Comparison of ENCODE assay signal across 28 mouse cellular contexts in the genomic region with DNA sequence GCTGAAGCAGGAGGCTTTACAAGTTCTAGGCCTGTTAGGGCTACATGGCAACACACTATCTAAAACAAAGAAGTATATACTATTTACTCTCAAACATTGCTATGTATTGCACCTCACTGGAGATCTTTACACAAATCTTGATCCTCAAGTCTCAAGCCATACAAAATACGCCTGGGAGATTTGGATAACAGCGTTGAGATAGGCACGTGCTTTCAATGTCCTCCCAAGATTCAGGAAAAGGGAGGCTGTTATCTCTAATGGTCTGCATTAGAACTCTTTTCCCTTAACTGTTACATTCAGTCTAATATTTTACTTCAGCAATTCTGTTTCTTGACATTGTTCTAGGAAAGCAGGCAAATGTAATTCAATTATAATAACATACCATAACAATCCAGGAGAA. TPM values are rescaled to one million over a fixed set of nuclear protein-coding genes. Genes with fewer than 3 reads are reported as not detected.
DNase-seq lines count a peak whose midpoint lies in the region; ATAC-seq and TF ChIP-seq lines count a peak whose summit lies in the region.
"Had no signal": no experiment of that assay in that cellular context is flagged by ENCODE, and none has a peak within 500 bp of the region (broad histone marks: within the 10 kb centered on the region; RNA-seq: fewer than 3 reads in every experiment).

No protein-coding gene starts in this region.

- no peaks in the 10 kb centered on the region for H3K27me3 ChIP-seq in liver, embryonic 14.5 days (ENCODE audit: control insufficient read depth, insufficient read depth, low read length)
- H3K27me3 ChIP-seq in liver, embryonic 11.5 days (replicated peaks; ENCODE audit: control insufficient read depth, insufficient read depth, low read length): no peaks in the 10 kb centered on the region
- H3K27me3 ChIP-seq in liver, embryonic 15.5 days: no peaks in the 10 kb centered on the region
- H3K27me3 ChIP-seq in liver, postnatal 0 days (ENCODE audit: insufficient read depth, low read length): no peaks in the 10 kb centered on the region
- no peaks in the 10 kb centered on the region for H3K27me3 ChIP-seq in MEL (ENCODE audit: control insufficient read depth in 1 of 2, insufficient read depth in 2 of 2, low read length in 2 of 2)
- no peaks in the 10 kb centered on the region for H3K27me3 ChIP-seq in hindbrain, embryonic 12.5 days
- H3K27me3 ChIP-seq: CH12.LX, Patski had no signal

- H3K79me2 ChIP-seq in MEL (ENCODE audit: control insufficient read depth, insufficient read depth, low read length, poor library complexity): no peaks in the 10 kb centered on the region

- TF ChIP-seq EP300 in liver, embryonic 14.5 days (IDR thresholded peaks at IDR 0.05; ENCODE audit: low read depth): 0 out of 2 replicates have a peak, but pooled peaks have one; percentile 20
- no peak for TF ChIP-seq EP300 in liver, postnatal 0 days (IDR thresholded peaks at IDR 0.05; ENCODE audit: low read depth)
- TF ChIP-seq EP300 in MEL (IDR thresholded peaks at IDR 0.05; ENCODE audit: low read depth in 1 of 2, low read length in 2 of 2): peak; percentile 56 to 63; a peak in 3 of 4 replicates

- DNase-seq in liver, embryonic 14.5 days (ENCODE audit: low read depth in 3 of 3, low spot score in 3 of 3): no peak
- DNase-seq in liver, embryonic 11.5 days (ENCODE audit: low spot score): no peak
- no peak for DNase-seq in liver, postnatal 0 days
- peak; percentile 23 for DNase-seq in MEL (ENCODE audit: low read depth, low spot score)
- no peak for DNase-seq in spleen, adult 18-20 months
- DNase-seq: adrenal gland, adult 2 months; adrenal gland, adult 8-10 months; adrenal gland, postnatal 10 days; adrenal gland, postnatal 14 days; adrenal gland, postnatal 25 days; adrenal gland, postnatal 36 days; B cell, adult 2 months; cerebellum, adult 11 months; cerebellum, adult 11-12 months; cerebellum, adult 18-20 months had no signal

- no peak for TF ChIP-seq RAD21 in MEL (IDR thresholded peaks at IDR 0.05; ENCODE audit: low read depth, low read length)

- TF ChIP-seq POLR2A in MEL (IDR thresholded peaks at IDR 0.05; ENCODE audit: control insufficient read depth in 1 of 2, insufficient read depth in 1 of 2, low read depth in 1 of 2, low read length in 2 of 2, poor library complexity in 1 of 2): no peak

- no peak for TF ChIP-seq CTCF in liver, embryonic 14.5 days (IDR thresholded peaks at IDR 0.05; ENCODE audit: low read depth)
- no peak for TF ChIP-seq CTCF in liver, postnatal 0 days (IDR thresholded peaks at IDR 0.05; ENCODE audit: low read depth)
- TF ChIP-seq CTCF in MEL (IDR thresholded peaks at IDR 0.05 in 2 of 3, conservative IDR thresholded peaks at IDR 0.05 in 1 of 3; ENCODE audit: control insufficient read depth in 1 of 3, insufficient read depth in 1 of 3, low read depth in 2 of 3, low read length in 3 of 3, poor library complexity in 1 of 3, severe bottlenecking in 1 of 3): no peak

- H3K9me3 ChIP-seq in liver, embryonic 14.5 days (ENCODE audit: control insufficient read depth, low read length): no peaks in the 10 kb centered on the region
- H3K9me3 ChIP-seq in liver, embryonic 11.5 days (ENCODE audit: control insufficient read depth, low read length): no peaks in the 10 kb centered on the region
- no peaks in the 10 kb centered on the region for H3K9me3 ChIP-seq in liver, embryonic 15.5 days (replicated peaks)
- no peaks in the 10 kb centered on the region for H3K9me3 ChIP-seq in liver, postnatal 0 days (ENCODE audit: low read length)
- no peaks in the 10 kb centered on the region for H3K9me3 ChIP-seq in MEL (replicated peaks; ENCODE audit: insufficient read depth, low read length)
- no peaks in the 10 kb centered on the region for H3K9me3 ChIP-seq in hindbrain, embryonic 12.5 days (replicated peaks)
- H3K9me3 ChIP-seq: G1E had no signal

- 19% methylated on average over 3 of the region's 3 CpGs for whole genome bisulfite sequencing in liver, embryonic 14.5 days (ENCODE audit: insufficient replicate concordance)
- 63% methylated on average over 3 of the region's 3 CpGs for WGBS in liver, embryonic 11.5 days
- WGBS in liver, embryonic 15.5 days (ENCODE audit: insufficient replicate concordance): 18% methylated on average over 3 of the region's 3 CpGs
- 49% methylated on average over 3 of the region's 3 CpGs for WGBS in liver, postnatal 0 days (ENCODE audit: insufficient replicate concordance)
- WGBS in hindbrain, embryonic 12.5 days: 95% methylated on average over 3 of the region's 3 CpGs

- H3K4me2 ChIP-seq in liver, embryonic 14.5 days (ENCODE audit: low read depth): no peak overlapping the region
- no peak overlapping the region for H3K4me2 ChIP-seq in liver, embryonic 11.5 days
- no peak overlapping the region for H3K4me2 ChIP-seq in liver, embryonic 15.5 days
- no peak overlapping the region for H3K4me2 ChIP-seq in liver, postnatal 0 days (ENCODE audit: low read depth, low read length)
- no peak overlapping the region for H3K4me2 ChIP-seq in hindbrain, embryonic 12.5 days (replicated peaks)

- no peak overlapping the region for H3K9ac ChIP-seq in liver, embryonic 14.5 days (replicated peaks)
- no peak overlapping the region for H3K9ac ChIP-seq in liver, embryonic 11.5 days (ENCODE audit: low read depth, low read length)
- H3K9ac ChIP-seq in liver, embryonic 15.5 days: no peak overlapping the region
- H3K9ac ChIP-seq in liver, postnatal 0 days (replicated peaks): no peak overlapping the region
- H3K9ac ChIP-seq in MEL (ENCODE audit: control insufficient read depth, low read depth, low read length, poor library complexity, severe bottlenecking): no peak overlapping the region
- no peak overlapping the region for H3K9ac ChIP-seq in hindbrain, embryonic 12.5 days

- no peak overlapping the region for H3K4me3 ChIP-seq in liver, embryonic 14.5 days (ENCODE audit: insufficient read depth in 1 of 2, low read depth in 2 of 2, low read length in 2 of 2)
- no peak overlapping the region for H3K4me3 ChIP-seq in liver, embryonic 11.5 days (ENCODE audit: low read depth, low read length)
- no peak overlapping the region for H3K4me3 ChIP-seq in liver, embryonic 15.5 days (replicated peaks)
- H3K4me3 ChIP-seq in liver, postnatal 0 days (ENCODE audit: low read depth, low read length): no peak overlapping the region
- no peak overlapping the region for H3K4me3 ChIP-seq in MEL (ENCODE audit: control insufficient read depth in 1 of 2, insufficient read depth in 1 of 2, low read depth in 2 of 2, low read length in 2 of 2)
- H3K4me3 ChIP-seq in hindbrain, embryonic 12.5 days: no peak overlapping the region

- no peaks in the 10 kb centered on the region for H3K36me3 ChIP-seq in liver, embryonic 14.5 days (replicated peaks; ENCODE audit: control insufficient read depth, insufficient read depth, low read depth)
- no peaks in the 10 kb centered on the region for H3K36me3 ChIP-seq in liver, embryonic 11.5 days (ENCODE audit: control insufficient read depth, insufficient read depth, low read length)
- no peaks in the 10 kb centered on the region for H3K36me3 ChIP-seq in liver, embryonic 15.5 days (replicated peaks)
- H3K36me3 ChIP-seq in liver, postnatal 0 days (replicated peaks; ENCODE audit: insufficient read depth, low read length): no peaks in the 10 kb centered on the region
- H3K36me3 ChIP-seq in MEL (ENCODE audit: control insufficient read depth in 1 of 2, insufficient read depth in 2 of 2, low read length in 2 of 2): peaks cover 0 to 18% of the 10 kb centered on the region in 2 experiments; a peak in 2 of 4 replicates
- no peaks in the 10 kb centered on the region for H3K36me3 ChIP-seq in hindbrain, embryonic 12.5 days

- ATAC-seq in liver, embryonic 14.5 days (ENCODE audit: insufficient read depth): peak; percentile 37; the same call in 1 of the 2 replicates
- no peak for ATAC-seq in liver, embryonic 11.5 days (replicated peaks; ENCODE audit: low FRiP score)
- peak; percentile 28; the same call in 1 of the 2 replicates for ATAC-seq in liver, embryonic 15.5 days (ENCODE audit: insufficient read depth)
- no peak for ATAC-seq in liver, postnatal 0 days
- peak; percentile 65 for ATAC-seq in megakaryocyte-erythroid progenitor cell, adult 5-6 weeks (replicated peaks; ENCODE audit: low FRiP score, low TSS enrichment, poor library complexity, severe bottlenecking)
- ATAC-seq in hindbrain, embryonic 12.5 days (ENCODE audit: low FRiP score): no peak
- ATAC-seq: activated CD4-positive, CD25-positive, alpha-beta regulatory T cell, adult 4 months; CD4-positive, CD25-positive, alpha-beta regulatory T cell, adult 4 months; Patski had no signal

- H3K27ac ChIP-seq in liver, embryonic 14.5 days: no peak overlapping the region
- H3K27ac ChIP-seq in liver, embryonic 11.5 days (ENCODE audit: low read depth, low read length): no peak overlapping the region
- no peak overlapping the region for H3K27ac ChIP-seq in liver, embryonic 15.5 days (replicated peaks)
- H3K27ac ChIP-seq in liver, postnatal 0 days (ENCODE audit: low read depth): no peak overlapping the region
- no peak overlapping the region for H3K27ac ChIP-seq in MEL (ENCODE audit: control insufficient read depth, low read depth, low read length)
- no peak overlapping the region for H3K27ac ChIP-seq in hindbrain, embryonic 12.5 days

- H3K4me1 ChIP-seq in liver, embryonic 14.5 days (replicated peaks; ENCODE audit: control insufficient read depth in 2 of 2, insufficient read depth in 2 of 2, low read length in 1 of 2): peaks cover 0 to 7% of the 10 kb centered on the region in 2 experiments; a peak in 2 of 4 replicates
- peaks cover 2% of the 10 kb centered on the region; the same call in 1 of the 2 replicates for H3K4me1 ChIP-seq in liver, embryonic 11.5 days (replicated peaks; ENCODE audit: control insufficient read depth, insufficient read depth, low read length)
- H3K4me1 ChIP-seq in liver, embryonic 15.5 days (replicated peaks): peaks cover 14% of the 10 kb centered on the region
- H3K4me1 ChIP-seq in liver, postnatal 0 days (ENCODE audit: insufficient read depth): no peaks in the 10 kb centered on the region
- peaks cover 11 to 21% of the 10 kb centered on the region in 2 experiments for H3K4me1 ChIP-seq in MEL (ENCODE audit: control insufficient read depth in 1 of 2, insufficient read depth in 2 of 2, low read length in 2 of 2)
- no peaks in the 10 kb centered on the region for H3K4me1 ChIP-seq in hindbrain, embryonic 12.5 days

RNA-seq across cellular contexts. Expression of gene Polk, which starts 15.4 kb away (rescaled TPM):
- 1.6 and 2.7 TPM in 2 replicates for polyA plus RNA-seq in liver, embryonic 14.5 days (2012; rRNA removed)
- polyA plus RNA-seq in liver, embryonic 14.5 days (2014; fragmentation: Nextera tagmentation; extraction: Ambion mirVana): 3.3 and 3.5 TPM in 2 replicates
- polyA plus RNA-seq in liver, embryonic 11.5 days (2014; fragmentation: Nextera tagmentation; extraction: Ambion mirVana): 8.2 and 8.8 TPM in 2 replicates
- 3.5 and 3.6 TPM in 2 replicates for polyA plus RNA-seq in liver, embryonic 15.5 days (2015; fragmentation: Nextera tagmentation; extraction: Ambion mirVana)
- polyA plus RNA-seq in liver, postnatal 0 days (2015; fragmentation: Nextera tagmentation; extraction: Ambion mirVana): 1.3 TPM in 2 replicates
- 2.8 and 2.9 TPM in 2 replicates for total RNA-seq in MEL (2012; rRNA removed)
- 1 to 10 TPM in 1 of 2 experiments, not detected in 1; 3.6 TPM for polyA plus RNA-seq in MEL (2012; ENCODE audit: insufficient read depth in 1 of 2, insufficient read length in 2 of 2, low read depth in 1 of 2, low replicate concordance in 2 of 2, missing spikeins in 1 of 2)
- total RNA-seq in megakaryocyte-erythroid progenitor cell, adult 5-6 weeks (2014; fragmentation: Nextera tagmentation): 9.6 and 13.2 TPM in 2 replicates
- 14.9 and 22.9 TPM in 2 replicates for total RNA-seq in megakaryocyte-erythroid progenitor cell, adult 5-6 weeks (2017)
- 7.4 and 8.8 TPM in 2 replicates for polyA plus RNA-seq in hindbrain, embryonic 12.5 days (2016; fragmentation: Nextera tagmentation; extraction: Ambion mirVana)

RNA-seq across cellular contexts. Expression of gene Col4a3bp, which starts 15.4 kb away (rescaled TPM):
- 4.0 and 5.7 TPM in 2 replicates for polyA plus RNA-seq in liver, embryonic 14.5 days (2012; rRNA removed)
- 3.3 and 4.5 TPM in 2 replicates for polyA plus RNA-seq in liver, embryonic 14.5 days (2014; fragmentation: Nextera tagmentation; extraction: Ambion mirVana)
- polyA plus RNA-seq in liver, embryonic 11.5 days (2014; fragmentation: Nextera tagmentation; extraction: Ambion mirVana): 8.1 and 9.0 TPM in 2 replicates
- 5.5 and 5.8 TPM in 2 replicates for polyA plus RNA-seq in liver, embryonic 15.5 days (2015; fragmentation: Nextera tagmentation; extraction: Ambion mirVana)
- polyA plus RNA-seq in liver, postnatal 0 days (2015; fragmentation: Nextera tagmentation; extraction: Ambion mirVana): 3.5 and 4.2 TPM in 2 replicates
- total RNA-seq in MEL (2012; rRNA removed): 8.8 and 8.9 TPM in 2 replicates
- polyA plus RNA-seq in MEL (2012; ENCODE audit: insufficient read depth in 1 of 2, insufficient read length in 2 of 2, low read depth in 1 of 2, low replicate concordance in 2 of 2, missing spikeins in 1 of 2): 10 to 100 TPM in 1 of 2 experiments, not detected in 1; 12.1 TPM
- total RNA-seq in megakaryocyte-erythroid progenitor cell, adult 5-6 weeks (2014; fragmentation: Nextera tagmentation): 24.5 and 28.2 TPM in 2 replicates
- 42.6 and 56.8 TPM in 2 replicates for total RNA-seq in megakaryocyte-erythroid progenitor cell, adult 5-6 weeks (2017)
- polyA plus RNA-seq in hindbrain, embryonic 12.5 days (2016; fragmentation: Nextera tagmentation; extraction: Ambion mirVana): 10.1 and 10.6 TPM in 2 replicates

RNA-seq across cellular contexts. Expression of gene Gm17622, which starts 36.5 kb away (rescaled TPM):
- not detected in 2 replicates for polyA plus RNA-seq in liver, embryonic 14.5 days (2012; rRNA removed)
- not detected in 2 replicates for polyA plus RNA-seq in liver, embryonic 14.5 days (2014; fragmentation: Nextera tagmentation; extraction: Ambion mirVana)
- not detected in 2 replicates for polyA plus RNA-seq in liver, embryonic 11.5 days (2014; fragmentation: Nextera tagmentation; extraction: Ambion mirVana)
- polyA plus RNA-seq in liver, embryonic 15.5 days (2015; fragmentation: Nextera tagmentation; extraction: Ambion mirVana): not detected in 2 replicates
- not detected in 2 replicates for polyA plus RNA-seq in liver, postnatal 0 days (2015; fragmentation: Nextera tagmentation; extraction: Ambion mirVana)
- not detected in 2 replicates for total RNA-seq in MEL (2012; rRNA removed)
- not detected for polyA plus RNA-seq in MEL (2012; ENCODE audit: insufficient read depth in 1 of 2, insufficient read length in 2 of 2, low read depth in 1 of 2, low replicate concordance in 2 of 2, missing spikeins in 1 of 2)
- total RNA-seq in megakaryocyte-erythroid progenitor cell, adult 5-6 weeks (2014; fragmentation: Nextera tagmentation): not detected in 2 replicates
- not detected in 2 replicates for total RNA-seq in megakaryocyte-erythroid progenitor cell, adult 5-6 weeks (2017)
- polyA plus RNA-seq in hindbrain, embryonic 12.5 days (2016; fragmentation: Nextera tagmentation; extraction: Ambion mirVana): not detected in 2 replicates
- total RNA-seq: adrenal gland, adult 18-20 months; adrenal gland, adult 2 months; adrenal gland, adult 8-10 months; adrenal gland, postnatal 10 days; adrenal gland, postnatal 14 days; adrenal gland, postnatal 25 days; adrenal gland, postnatal 36 days; adrenal gland, postnatal 4 days; CH12.LX; ES-E14; G1E had no signal
- polyA plus RNA-seq: activated CD4-positive, CD25-positive, alpha-beta regulatory T cell, adult 4 months; adrenal gland, adult 2 months; brain, embryonic 14.5 days; C2C12; CD4-positive, CD25-positive, alpha-beta regulatory T cell, adult 4 months; G1E; Patski had no signal

RNA-seq across cellular contexts. Expression of gene Ankdd1b, which starts 56.0 kb away (rescaled TPM):
- polyA plus RNA-seq in liver, embryonic 14.5 days (2012; rRNA removed): 0.02 TPM in 2 replicates
- 0.13 TPM in 1 of 2 replicates, not detected in the other for polyA plus RNA-seq in liver, embryonic 14.5 days (2014; fragmentation: Nextera tagmentation; extraction: Ambion mirVana)
- polyA plus RNA-seq in liver, embryonic 11.5 days (2014; fragmentation: Nextera tagmentation; extraction: Ambion mirVana): 0.11 TPM in 1 of 2 replicates, not detected in the other
- polyA plus RNA-seq in liver, embryonic 15.5 days (2015; fragmentation: Nextera tagmentation; extraction: Ambion mirVana): not detected in 2 replicates
- polyA plus RNA-seq in liver, postnatal 0 days (2015; fragmentation: Nextera tagmentation; extraction: Ambion mirVana): not detected in 2 replicates
- total RNA-seq in MEL (2012; rRNA removed): 0.03 and 0.12 TPM in 2 replicates
- polyA plus RNA-seq in MEL (2012; ENCODE audit: insufficient read depth in 1 of 2, insufficient read length in 2 of 2, low read depth in 1 of 2, low replicate concordance in 2 of 2, missing spikeins in 1 of 2): not detected
- total RNA-seq in megakaryocyte-erythroid progenitor cell, adult 5-6 weeks (2014; fragmentation: Nextera tagmentation): not detected in 2 replicates
- total RNA-seq in megakaryocyte-erythroid progenitor cell, adult 5-6 weeks (2017): 1.3 TPM in 1 of 2 replicates, not detected in the other
- 0.21 TPM in 1 of 2 replicates, not detected in the other for polyA plus RNA-seq in hindbrain, embryonic 12.5 days (2016; fragmentation: Nextera tagmentation; extraction: Ambion mirVana)
- polyA plus RNA-seq: activated CD4-positive, CD25-positive, alpha-beta regulatory T cell, adult 4 months; C2C12; CD4-positive, CD25-positive, alpha-beta regulatory T cell, adult 4 months; G1E had no signal

Comparison
In these comparisons a context has a peak if more than half of its experiments do, and no peak if none do; other contexts are left out.
1. ATAC-seq: peak in liver, embryonic 14.5 days (single experiment), liver, embryonic 15.5 days (single experiment) and megakaryocyte-erythroid progenitor cell, adult 5-6 weeks (single experiment); none in liver, embryonic 11.5 days (single experiment), liver, postnatal 0 days (single experiment) and hindbrain, embryonic 12.5 days (single experiment).